Mouse (Mus musculus) lung, postnatal 4 days (tissue): ENCODE measurements at regions not wholly inside any gene's neighbourhood (a gene's known extent, or its start where the extent isn't known, plus 50 kb on each side); places are given as distances from the start of the nearest gene placed in this dataset.

Experiments used
- DNase-seq, 2 experiments: peaks; one replicate each; pipeline ENCODE4 v3.0.0; 2021

- no peak for DNase-seq
Observed at GRCm38 (mm10) chr1:194330471-194330870, 287.5 kb upstream of the Plxna2 start.

GRCm38 (mm10) chr1:194320320-194321036, 297.5 kb upstream of the Plxna2 start:
- DNase-seq = no peak

GRCm38 (mm10) chr1:194318351-194318750, 299.7 kb upstream of the Plxna2 start:
- no peak for DNase-seq

- DNase-seq = no peak
Observed at GRCm38 (mm10) chr1:194315593-194315992, 302.4 kb upstream of the Plxna2 start.

GRCm38 (mm10) chr1:194310373-194310772, 307.6 kb upstream of the Plxna2 start:
- no peak for DNase-seq

- no peak for DNase-seq
Observed at GRCm38 (mm10) chr1:194308648-194309047, 309.4 kb upstream of the Plxna2 start.

- no peak for DNase-seq
Observed at GRCm38 (mm10) chr1:194303951-194304350, 314.1 kb upstream of the Plxna2 start.

GRCm38 (mm10) chr1:194302775-194303174, 315.2 kb upstream of the Plxna2 start:
- no peak for DNase-seq

GRCm38 (mm10) chr1:194281941-194282340, 336.1 kb upstream of the Plxna2 start:
- no peak for DNase-seq

- no peak for DNase-seq
Observed at GRCm38 (mm10) chr1:194268028-194268427, 350.0 kb upstream of the Plxna2 start.

- no peak for DNase-seq
Observed at GRCm38 (mm10) chr1:194262374-194262773, 355.6 kb upstream of the Plxna2 start.

- DNase-seq = peak in 1 of 2 experiments; percentile 19
Observed at GRCm38 (mm10) chr1:194259957-194260356, 358.1 kb upstream of the Plxna2 start.

GRCm38 (mm10) chr1:194244776-194245366, 373.1 kb upstream of the Plxna2 start:
- DNase-seq = no peak

- no peak for DNase-seq
Observed at GRCm38 (mm10) chr1:194241111-194241510, 376.9 kb upstream of the Plxna2 start.

- DNase-seq = peak; percentile 32 to 73
Observed at GRCm38 (mm10) chr1:194231206-194231605, 386.8 kb upstream of the Plxna2 start.

- DNase-seq = no peak
Observed at GRCm38 (mm10) chr1:194226550-194227160, 391.4 kb upstream of the Plxna2 start.

GRCm38 (mm10) chr1:194225786-194226185, 392.2 kb upstream of the Plxna2 start:
- no peak for DNase-seq

- no peak for DNase-seq
Observed at GRCm38 (mm10) chr1:194224046-194224445, 394.0 kb upstream of the Plxna2 start.

- DNase-seq = no peak
Observed at GRCm38 (mm10) chr1:194223610-194224009, 394.4 kb upstream of the Plxna2 start.

- DNase-seq = peak; percentile 83 to 91
Observed at GRCm38 (mm10) chr1:194223015-194223414, 395.0 kb upstream of the Plxna2 start.

GRCm38 (mm10) chr1:194208034-194209000, 409.7 kb upstream of the Plxna2 start:
- no peak for DNase-seq

GRCm38 (mm10) chr1:194197516-194197915, 420.5 kb upstream of the Plxna2 start:
- DNase-seq = peak in 1 of 2 experiments; percentile 49

GRCm38 (mm10) chr1:194182293-194182692, 435.7 kb upstream of the Plxna2 start:
- DNase-seq = no peak
